Mouse (Mus musculus) forebrain, embryonic 16.5 days (tissue): ENCODE results near the gene Veph1. TPM values are rescaled to one million over a fixed set of nuclear protein-coding genes. Genes with fewer than 3 reads are reported as not detected.

Source experiments
- ATAC-seq: fragments of 200-750 bp; cut with Nextera tagmentation; 2 replicates; pipeline ENCODE4 v1.8.0; 2017; ENCODE audit warnings: mild to moderate bottlenecking, moderate library complexity
- H3K27ac ChIP-seq: fragments of 300-500 bp; sonication (generic); 2 replicates; pipeline ENCODE4 v1.5.1; 2014; ENCODE audit warnings: low read length, control low read depth
- H3K27me3 ChIP-seq: fragments of 300-500 bp; sonication (generic); replicated peaks from 2 replicates; pipeline ENCODE4 v1.6.1; 2014; ENCODE audit warnings: low read length; ENCODE audit not compliant: control insufficient read depth, insufficient read depth
- H3K36me3 ChIP-seq: fragments of 300-500 bp; sonication (generic); 2 replicates; pipeline ENCODE4 v1.6.1; 2014; ENCODE audit not compliant: control insufficient read depth, insufficient read depth
- H3K4me1 ChIP-seq: fragments of 300-500 bp; sonication (generic); replicated peaks from 2 replicates; pipeline ENCODE4 v1.6.1; 2014; ENCODE audit warnings: low read length; ENCODE audit not compliant: control insufficient read depth, insufficient read depth
- H3K4me2 ChIP-seq: fragments of 300-500 bp; sonication (generic); 2 replicates; pipeline ENCODE4 v1.6.1; 2014; ENCODE audit warnings: mild to moderate bottlenecking, low read length, control low read depth
- H3K4me3 ChIP-seq: fragments of 300-500 bp; sonication (generic); replicated peaks from 2 replicates; pipeline ENCODE4 v1.5.1; 2014; ENCODE audit warnings: mild to moderate bottlenecking, low read length, control low read depth
- H3K9ac ChIP-seq: fragments of 300-500 bp; sonication (generic); replicated peaks from 2 replicates; pipeline ENCODE4 v1.6.1; 2014; ENCODE audit warnings: low read depth, low read length, control low read depth
- H3K9me3 ChIP-seq: fragments of 300-500 bp; sonication (generic); 2 replicates; pipeline ENCODE4 v1.6.1; 2016; ENCODE audit warnings: low read length; ENCODE audit not compliant: control insufficient read depth
- WGBS: fragments of 180-500 bp; shearing (Covaris S2); extraction: QIAGEN DNeasy Blood & Tissue Kit; methylation state at CpG from one replicate; pipeline ENCODE4 v1.1.7; 2014; 5-methylcytosine and 5-hydroxymethylcytosine counted together
- polyA plus RNA-seq: library from polyadenylated mRNA; unstranded; fragments of >200 nt; fragmentation: Nextera tagmentation; extraction: Ambion mirVana; gene quantifications from 2 replicates; pipeline ENCODE4 v1.2.1, GENCODE M21; 2015

The Veph1 gene
- polyA plus RNA-seq, 1 experiment from 2014 or later: 9.2 TPM

DNA sequence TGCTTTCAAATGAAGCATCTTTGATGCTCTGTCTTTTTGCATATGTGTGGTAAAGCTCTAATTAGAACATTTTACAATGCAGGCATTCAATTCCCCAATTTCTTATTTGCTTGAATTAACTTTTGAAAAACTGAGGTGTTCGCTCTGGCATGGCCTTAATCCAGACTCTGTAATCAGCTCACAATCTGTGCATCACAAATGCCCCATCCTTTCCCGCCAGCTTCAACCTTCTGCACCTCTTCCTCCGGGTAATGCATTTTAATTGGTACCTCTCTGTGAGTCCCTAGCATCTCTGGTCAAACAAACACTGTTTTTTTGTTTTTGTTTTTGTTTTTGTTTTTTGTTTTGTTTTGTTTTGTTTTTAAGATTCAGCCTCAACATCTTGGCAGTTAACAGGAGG, 212.8 kb downstream of the Veph1 start:
- H3K36me3 ChIP-seq: no peaks in the 10 kb centered on the region
- peak; percentile 82 for ATAC-seq
- H3K27me3 ChIP-seq: no peaks in the 10 kb centered on the region
- peaks cover 7% of the 10 kb centered on the region for H3K4me1 ChIP-seq
- peaks cover 5% of the 10 kb centered on the region; the same call in 1 of the 2 replicates for H3K9me3 ChIP-seq
- H3K4me3 ChIP-seq: no peak overlapping the region
- no peak overlapping the region for H3K9ac ChIP-seq
- WGBS: 35% methylated on average over 3 of the region's 3 CpGs
- H3K27ac ChIP-seq: peak overlapping the region; percentile 75
- H3K4me2 ChIP-seq: no peak overlapping the region

DNA sequence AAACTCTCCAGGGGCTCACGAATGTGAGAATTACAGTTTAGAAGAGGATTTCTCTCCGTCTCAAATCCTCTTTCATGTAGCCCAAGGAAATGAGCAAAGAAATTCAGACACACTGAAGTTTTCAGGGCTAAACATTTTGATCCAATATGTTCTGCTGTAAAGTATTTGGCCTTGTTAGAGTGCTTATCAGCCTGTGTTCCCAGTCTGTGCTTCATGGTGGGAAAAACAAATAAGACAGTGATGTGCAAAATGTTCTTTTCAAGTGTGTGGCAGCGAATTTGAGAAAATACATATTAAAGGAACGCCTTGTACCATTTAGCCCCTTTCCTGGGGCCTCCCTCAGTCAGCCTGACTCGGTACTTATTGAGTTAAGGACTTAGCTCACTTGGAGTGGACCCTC, 213.2 kb downstream of the Veph1 start:
- no peak overlapping the region for H3K9ac ChIP-seq
- H3K27ac ChIP-seq: peak overlapping the region; percentile 75
- peaks cover 7% of the 10 kb centered on the region for H3K4me1 ChIP-seq
- ATAC-seq: peak; percentile 71
- H3K27me3 ChIP-seq: no peaks in the 10 kb centered on the region
- no peak overlapping the region for H3K4me3 ChIP-seq
- WGBS: 53% methylated on average over 5 of the region's 5 CpGs
- no peak overlapping the region for H3K4me2 ChIP-seq
- no peaks in the 10 kb centered on the region for H3K36me3 ChIP-seq
- H3K9me3 ChIP-seq: peaks cover 5% of the 10 kb centered on the region; the same call in 1 of the 2 replicates

DNA sequence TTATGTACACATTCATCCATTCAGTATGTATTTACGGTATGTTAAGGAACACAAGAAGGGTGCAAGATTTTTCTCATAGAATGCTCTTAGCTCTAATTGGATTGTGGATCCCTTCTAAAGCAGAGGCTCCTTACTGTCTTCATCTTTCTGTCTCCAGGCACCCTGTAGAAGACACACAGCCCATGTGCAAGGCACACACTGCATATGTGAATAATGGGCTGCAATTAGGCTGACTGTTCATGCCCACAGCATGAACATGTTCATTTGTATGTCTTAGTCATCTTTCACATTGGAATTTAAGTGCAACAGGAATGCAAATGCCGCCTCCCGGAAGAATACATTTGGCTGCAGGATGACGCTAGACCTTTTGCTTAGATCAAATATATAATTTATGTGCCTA, 213.7 kb downstream of the Veph1 start:
- no peak overlapping the region for H3K9ac ChIP-seq

GRCm38 (mm10) chr3:66081363-66081736, 215.3 kb downstream of the Veph1 start:
- ATAC-seq: no peak
- no peak overlapping the region for H3K27ac ChIP-seq
- H3K36me3 ChIP-seq: no peaks in the 10 kb centered on the region
- H3K4me2 ChIP-seq: no peak overlapping the region
- H3K9me3 ChIP-seq: 0 out of 2 replicates have a peak, but pooled peaks cover under 1% of the 10 kb centered on the region
- WGBS: 39% methylated on average over 3 of the region's 3 CpGs
- no peak overlapping the region for H3K4me3 ChIP-seq
- peaks cover 7% of the 10 kb centered on the region for H3K4me1 ChIP-seq
- no peaks in the 10 kb centered on the region for H3K27me3 ChIP-seq
- no peak overlapping the region for H3K9ac ChIP-seq

More for the DNA sequence above, 213.7 kb downstream of the Veph1 start:
- Histone ChIP-seq H3K36me3 (no peaks in the 10 kb centered on the region), H3K27ac (peak overlapping the region; percentile 75), H3K9me3 (peaks cover 5% of the 10 kb centered on the region; the same call in 1 of the 2 replicates), H3K4me3 (no peak overlapping the region), H3K27me3 (no peaks in the 10 kb centered on the region), H3K4me1 (peaks cover 7% of the 10 kb centered on the region), H3K4me2 (no peak overlapping the region)
- whole genome bisulfite sequencing: 61% methylated on average over 4 of the region's 4 CpGs
- ATAC-seq: peak; percentile 53; the same call in 1 of the 2 replicates

GRCm38 (mm10) chr3:66080631-66081362, 215.8 kb downstream of the Veph1 start:
- no peaks in the 10 kb centered on the region for H3K36me3 ChIP-seq
- WGBS: 66% methylated on average over 3 of the region's 4 CpGs
- H3K9me3 ChIP-seq: no peaks in the 10 kb centered on the region
- no peak overlapping the region for H3K4me3 ChIP-seq
- no peak overlapping the region for H3K4me2 ChIP-seq
- no peak overlapping the region for H3K27ac ChIP-seq
- H3K9ac ChIP-seq: no peak overlapping the region
- no peaks in the 10 kb centered on the region for H3K27me3 ChIP-seq
- ATAC-seq: no peak
- H3K4me1 ChIP-seq: peaks cover 7% of the 10 kb centered on the region

DNA sequence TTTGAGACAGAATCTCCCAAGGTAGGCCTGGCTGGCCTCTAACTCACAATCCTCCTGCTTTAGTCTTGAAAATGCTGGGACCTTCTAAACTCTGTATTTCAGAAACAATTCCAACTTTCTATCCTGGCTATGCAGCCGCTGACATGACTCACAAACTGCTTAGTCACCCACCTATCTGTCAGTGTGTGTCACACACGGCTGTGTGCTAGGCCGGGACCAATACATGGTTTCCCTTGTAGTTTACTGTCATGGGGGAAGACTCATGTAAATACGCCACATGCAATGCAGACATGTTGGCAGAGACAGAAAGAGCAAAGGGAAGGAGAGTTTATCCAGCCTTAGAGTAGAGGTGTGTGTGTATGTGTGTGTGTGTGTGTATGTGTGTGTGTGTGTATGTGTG, 216.8 kb downstream of the Veph1 start:
- Histone ChIP-seq H3K27ac (no peak overlapping the region), H3K27me3 (no peaks in the 10 kb centered on the region), H3K9ac (no peak overlapping the region), H3K4me3 (no peak overlapping the region), H3K4me1 (peaks cover 7% of the 10 kb centered on the region), H3K36me3 (no peaks in the 10 kb centered on the region), H3K9me3 (no peaks in the 10 kb centered on the region), H3K4me2 (no peak overlapping the region)
- WGBS: 88% methylated on average over 4 of the region's 4 CpGs
- ATAC-seq: no peak

GRCm38 (mm10) chr3:66078898-66079537, 217.6 kb downstream of the Veph1 start:
- WGBS: 87% methylated on average over 6 of the region's 6 CpGs
- H3K4me2 ChIP-seq: no peak overlapping the region
- no peak for ATAC-seq
- no peak overlapping the region for H3K4me3 ChIP-seq
- H3K27ac ChIP-seq: no peak overlapping the region
- H3K9me3 ChIP-seq: no peaks in the 10 kb centered on the region
- peaks cover 7% of the 10 kb centered on the region for H3K4me1 ChIP-seq
- H3K27me3 ChIP-seq: no peaks in the 10 kb centered on the region
- no peaks in the 10 kb centered on the region for H3K36me3 ChIP-seq
- no peak overlapping the region for H3K9ac ChIP-seq

DNA sequence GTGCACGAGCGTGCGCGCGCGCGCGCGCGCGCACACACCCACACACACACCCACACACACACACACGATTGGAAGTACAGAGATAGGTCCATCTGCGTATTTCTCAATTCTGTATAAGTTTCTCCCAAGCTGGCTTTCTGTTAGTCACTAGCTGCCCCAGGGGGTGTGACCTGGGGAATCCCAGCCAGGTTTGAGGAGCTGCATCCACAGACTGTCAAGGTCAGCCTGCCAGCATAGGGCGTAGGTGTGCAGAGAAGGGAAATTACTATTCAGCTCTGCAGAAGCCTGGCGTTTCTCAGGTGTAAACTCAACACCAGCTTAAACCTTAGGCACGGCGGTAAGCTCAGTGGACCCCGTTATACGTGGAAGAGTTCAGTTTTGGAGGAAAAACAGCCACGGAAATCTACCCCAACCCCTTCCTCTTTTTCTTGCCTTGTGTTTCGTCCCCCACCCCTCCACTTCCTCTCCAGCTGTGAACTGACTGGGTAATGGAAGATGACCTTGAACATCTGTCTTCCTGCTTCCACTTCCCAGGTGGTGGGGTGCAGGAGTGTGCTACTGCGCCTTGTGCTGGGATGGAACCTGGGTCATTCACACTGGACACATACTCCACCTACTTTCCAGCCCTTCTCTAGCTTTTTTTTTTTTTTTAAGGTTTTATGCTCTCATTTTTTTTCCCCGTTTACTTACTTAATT, 218.5 kb downstream of the Veph1 start:
- H3K27ac ChIP-seq: no peak overlapping the region
- H3K4me1 ChIP-seq: peaks cover 2% of the 10 kb centered on the region
- no peaks in the 10 kb centered on the region for H3K9me3 ChIP-seq
- no peak overlapping the region for H3K9ac ChIP-seq
- ATAC-seq: no peak
- 90% methylated on average over 23 of the region's 23 CpGs for WGBS
- H3K4me3 ChIP-seq: no peak overlapping the region
- H3K36me3 ChIP-seq: no peaks in the 10 kb centered on the region
- no peak overlapping the region for H3K4me2 ChIP-seq
- no peaks in the 10 kb centered on the region for H3K27me3 ChIP-seq

- H3K4me1 ChIP-seq: no peaks in the 10 kb centered on the region
- no peak for ATAC-seq
- no peaks in the 10 kb centered on the region for H3K36me3 ChIP-seq
- WGBS: 100% methylated on average over 1 of the region's 1 CpGs
- H3K9me3 ChIP-seq: no peaks in the 10 kb centered on the region
- no peak overlapping the region for H3K27ac ChIP-seq
- no peaks in the 10 kb centered on the region for H3K27me3 ChIP-seq
- H3K9ac ChIP-seq: no peak overlapping the region
- H3K4me3 ChIP-seq: no peak overlapping the region
- no peak overlapping the region for H3K4me2 ChIP-seq
These were observed 226.4 kb downstream of the Veph1 start for GRCm38 (mm10) chr3:66070274-66070673.
